Mouse (Mus musculus) thymus, adult 2 months (tissue): Measurements from ENCODE around the gene Ros1.

Experiments
- CTCF ChIP-seq: fragments of 200-500 bp; IDR thresholded peaks from 2 replicates; pipeline ENCODE4 v1.5.1; 2012; ENCODE audit warnings: mild to moderate bottlenecking, control low read depth, low read length, moderate library complexity, borderline replicate concordance; ENCODE audit not compliant: control insufficient read depth, poor library complexity, insufficient read depth; ENCODE audit errors: extremely low read depth
- POLR2A ChIP-seq: fragments of 200-500 bp; IDR thresholded peaks from 2 replicates; pipeline ENCODE4 v1.6.1; 2012; ENCODE audit warnings: mild to moderate bottlenecking, low read length, control low read depth, moderate library complexity; ENCODE audit not compliant: control insufficient read depth, poor library complexity, insufficient read depth; ENCODE audit errors: extremely low read depth

DNA sequence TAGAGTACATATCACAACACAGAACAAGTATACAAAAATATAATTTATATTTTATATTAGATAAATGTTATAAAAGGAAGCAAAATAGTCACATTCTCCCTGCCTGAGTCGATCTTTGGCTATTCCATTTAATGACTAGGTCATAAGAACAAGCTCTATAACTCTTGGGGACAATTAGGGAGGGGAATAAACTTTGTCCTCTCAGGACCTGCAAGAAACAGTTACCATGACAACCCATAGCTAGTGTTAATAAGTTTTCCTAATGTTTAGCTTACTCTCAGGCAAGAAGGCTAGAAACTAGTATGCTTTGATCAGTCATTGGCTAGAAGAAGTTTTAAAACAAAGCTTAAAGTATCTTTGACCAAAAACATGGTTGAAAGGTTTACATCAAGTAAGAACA lies 93.8 kb downstream of the Ros1 start:
- TF ChIP-seq POLR2A, result no peak
- TF ChIP-seq CTCF, result no peak
